Mouse (Mus musculus) CH12.LX (cell line): ENCODE data around the gene Slc9a8.

Experiments used
- BHLHE40 ChIP-seq: IDR thresholded peaks from 2 replicates; pipeline ENCODE4 v1.6.1; 2011; ENCODE audit warnings: mild to moderate bottlenecking, low read depth, low read length, improper control_type of control experiment
- CHD1 ChIP-seq: IDR thresholded peaks from 2 replicates; pipeline ENCODE4 v1.6.1; 2012; ENCODE audit warnings: low read depth, low read length, improper control_type of control experiment, inconsistent platforms
- CTCF ChIP-seq, 2 experiments: IDR thresholded peaks in 1 of 2; conservative IDR thresholded peaks in 1 of 2; 2 replicates each; pipeline ENCODE4 v1.5.1; 2011 to 2012; ENCODE audit warnings: low read depth in 2 of 2, low read length in 2 of 2, improper control_type of control experiment in 1 of 2, inconsistent platforms in 1 of 2, mild to moderate bottlenecking in 1 of 2, moderate library complexity in 1 of 2
- E2F4 ChIP-seq: IDR thresholded peaks from 2 replicates; pipeline ENCODE4 v1.6.1; 2011; ENCODE audit warnings: low read depth, low read length, improper control_type of control experiment; ENCODE audit not compliant: insufficient replicate concordance
- ELF1 ChIP-seq: IDR thresholded peaks from 2 replicates; pipeline ENCODE4 v1.6.1; 2014; ENCODE audit warnings: low read depth, mild to moderate bottlenecking, inconsistent platforms, low read length, improper control_type of control experiment
- EP300 ChIP-seq: IDR thresholded peaks from 2 replicates; pipeline ENCODE4 v1.6.1; 2011; ENCODE audit warnings: low read length, improper control_type of control experiment
- MXI1 ChIP-seq: IDR thresholded peaks from 2 replicates; pipeline ENCODE4 v1.6.1; 2011; ENCODE audit warnings: mild to moderate bottlenecking, low read depth, low read length, improper control_type of control experiment
- MYC ChIP-seq: IDR thresholded peaks from 2 replicates; pipeline ENCODE4 v1.6.1; 2011; ENCODE audit warnings: low read depth, mild to moderate bottlenecking, improper control_type of control experiment, low read length
- PAX5 ChIP-seq: IDR thresholded peaks from 2 replicates; pipeline ENCODE4 v1.6.1; 2012; ENCODE audit warnings: low read length, inconsistent platforms, mixed read lengths
- RAD21 ChIP-seq: IDR thresholded peaks from 2 replicates; pipeline ENCODE4 v1.6.1; 2011; ENCODE audit warnings: low read depth, mild to moderate bottlenecking, low read length, improper control_type of control experiment, moderate library complexity
- RCOR1 ChIP-seq: conservative IDR thresholded peaks from 2 replicates; pipeline ENCODE4 v1.6.1; 2012; ENCODE audit warnings: low read depth, mild to moderate bottlenecking, inconsistent platforms, low read length, improper control_type of control experiment
- USF1 ChIP-seq: IDR thresholded peaks from 2 replicates; pipeline ENCODE4 v1.6.1; 2014; ENCODE audit warnings: low read depth, mild to moderate bottlenecking, inconsistent platforms, low read length, improper control_type of control experiment
- ZNF384 ChIP-seq: IDR thresholded peaks from 2 replicates; pipeline ENCODE4 v1.6.1; 2012; ENCODE audit warnings: low read depth, low read length, improper control_type of control experiment, inconsistent platforms

DNA sequence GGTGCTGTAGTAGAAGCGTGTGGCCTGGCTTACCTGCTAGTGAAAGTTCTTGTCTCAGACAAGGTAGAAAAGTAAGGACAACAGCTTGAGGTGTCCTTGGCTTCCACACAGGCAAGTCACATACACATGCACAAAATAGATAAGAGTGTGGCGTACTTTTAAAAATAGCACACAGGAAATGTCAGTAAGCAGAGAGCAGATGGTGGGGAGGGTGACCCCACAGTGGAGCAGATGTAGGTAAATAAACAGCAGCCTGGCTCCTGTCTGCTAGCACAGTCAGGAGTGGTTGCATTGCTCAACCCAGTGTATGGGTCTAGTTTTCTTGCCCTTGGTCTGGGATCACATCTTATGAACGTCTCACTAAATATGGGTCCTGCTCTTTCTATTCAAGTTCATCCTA lies 89.0 kb downstream of the Slc9a8 start:
- no peak for TF ChIP-seq BHLHE40
- TF ChIP-seq CTCF (conservative IDR thresholded peaks at IDR 0.05 in 1 of 2, IDR thresholded peaks at IDR 0.05 in 1 of 2; ENCODE audit: low read depth in 2 of 2, low read length in 2 of 2) = no peak
- TF ChIP-seq E2F4 = no peak
- no peak for TF ChIP-seq EP300
- no peak for TF ChIP-seq ELF1
- TF ChIP-seq ZNF384 = no peak
- TF ChIP-seq CHD1 = no peak
- no peak for TF ChIP-seq MXI1
- no peak for TF ChIP-seq MYC
- no peak for TF ChIP-seq USF1
- TF ChIP-seq RAD21 = no peak
- TF ChIP-seq RCOR1 = no peak
- no peak for TF ChIP-seq PAX5
